Mouse (Mus musculus) right cerebral cortex, postnatal 10 days (tissue): ENCODE results near the gene Ace3.
A peak's percentile ranks its signal among the peaks of the same experiment; 100 is the strongest.

Source experiments
- DNase-seq, 2 experiments: peaks; one replicate each; pipeline ENCODE4 v3.0.0; 2021; ENCODE audit warnings: low spot score in 2 of 2

Gene Ace3

DNA sequence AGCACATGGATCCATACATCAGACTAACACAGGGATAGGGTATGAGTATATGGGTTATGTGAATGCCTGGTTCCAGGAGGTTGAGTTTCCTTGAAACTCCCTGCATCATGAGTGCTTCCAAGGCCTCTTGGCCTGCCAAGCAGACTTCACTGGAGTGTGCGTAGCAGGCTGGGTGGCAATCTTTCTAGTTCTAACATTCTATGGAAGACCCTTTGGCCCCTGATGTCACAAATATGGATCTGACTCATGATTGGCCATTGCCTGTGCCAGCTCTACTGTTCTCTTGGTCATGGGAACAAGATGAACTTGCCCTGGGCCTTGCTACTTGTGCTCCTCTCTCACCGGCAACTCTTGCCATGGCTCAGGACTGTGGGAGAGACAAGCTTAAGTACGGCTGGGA, at the start of gene Ace3:
Gene Ace3, plus strand, starts transcription at position 301 of the 400 bp plus-strand sequence.
- no peak for DNase-seq

GRCm38 (mm10) chr11:105944770-105945672, 49.5 kb upstream of the Ace3 start:
- DNase-seq: no peak

GRCm38 (mm10) chr11:105946694-105947154, 47.8 kb upstream of the Ace3 start:
- no peak for DNase-seq

- no peak for DNase-seq
These were observed 46.2 kb upstream of the Ace3 start for GRCm38 (mm10) chr11:105948255-105948654.

DNA sequence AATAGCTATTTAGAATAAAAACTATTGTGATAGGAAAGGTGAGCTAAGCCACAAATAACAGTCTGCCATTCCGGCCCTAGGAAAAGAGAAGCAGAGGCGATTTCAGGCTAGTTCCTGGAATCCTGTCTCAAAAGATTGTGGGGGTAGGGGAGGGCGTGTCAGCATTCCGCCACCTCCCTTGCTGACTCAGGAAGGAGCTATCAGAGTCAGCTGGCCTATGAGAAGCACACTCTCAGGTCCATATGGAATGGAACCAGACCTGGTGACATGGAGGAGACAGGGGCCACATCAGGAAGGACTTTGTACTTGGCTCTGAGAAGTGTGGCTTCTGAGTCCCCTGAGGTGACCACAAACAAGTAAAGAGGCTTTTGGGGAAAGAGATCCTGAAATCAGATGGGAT, 44.0 kb upstream of the Ace3 start:
- no peak for DNase-seq

DNA sequence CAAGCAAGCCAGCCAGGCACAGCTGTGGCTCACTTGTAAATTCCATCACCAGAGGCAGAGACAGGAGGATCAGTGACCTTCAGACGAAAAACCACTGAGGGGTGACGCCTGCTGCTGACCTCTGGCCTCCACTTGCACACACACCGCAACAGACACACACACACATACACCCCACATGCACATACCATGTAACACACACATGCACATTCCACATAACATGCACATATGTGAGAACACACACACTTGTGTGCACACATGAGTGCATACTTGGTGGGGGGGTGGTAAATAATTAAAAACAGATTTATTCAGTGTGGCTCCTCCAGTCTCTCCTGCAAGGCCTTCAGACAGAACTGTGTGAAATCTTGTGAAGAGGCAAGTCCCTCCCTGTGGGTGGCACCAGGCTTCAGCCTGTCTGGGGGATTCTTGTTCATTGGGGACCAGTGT, 42.9 kb upstream of the Ace3 start:
- no peak for DNase-seq

DNA sequence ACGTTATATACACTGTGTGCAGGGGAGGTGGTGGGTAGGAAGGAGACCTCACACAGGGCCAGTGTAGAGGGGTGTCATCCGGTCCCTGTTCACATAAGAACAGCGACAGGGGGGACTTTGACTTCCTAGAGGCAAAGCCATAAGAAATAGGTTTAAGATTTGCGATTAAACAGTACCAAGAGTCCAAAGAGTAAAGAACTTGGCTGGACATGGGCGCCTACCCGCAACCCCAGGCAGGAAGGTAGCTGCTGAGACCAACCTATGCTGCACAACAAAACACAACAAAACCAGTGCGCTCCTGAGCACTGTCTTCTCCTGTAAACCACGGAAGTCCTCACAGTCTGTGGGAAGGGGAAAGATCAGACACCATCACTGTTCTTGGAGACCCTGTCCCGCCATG, 42.4 kb upstream of the Ace3 start:
- DNase-seq: no peak

- no peak for DNase-seq
These were observed 41.5 kb upstream of the Ace3 start, which contains the start of gene Cyb561 for GRCm38 (mm10) chr11:105952911-105953386. Gene Cyb561, minus strand, starts transcription at chr11:105953336.

DNA sequence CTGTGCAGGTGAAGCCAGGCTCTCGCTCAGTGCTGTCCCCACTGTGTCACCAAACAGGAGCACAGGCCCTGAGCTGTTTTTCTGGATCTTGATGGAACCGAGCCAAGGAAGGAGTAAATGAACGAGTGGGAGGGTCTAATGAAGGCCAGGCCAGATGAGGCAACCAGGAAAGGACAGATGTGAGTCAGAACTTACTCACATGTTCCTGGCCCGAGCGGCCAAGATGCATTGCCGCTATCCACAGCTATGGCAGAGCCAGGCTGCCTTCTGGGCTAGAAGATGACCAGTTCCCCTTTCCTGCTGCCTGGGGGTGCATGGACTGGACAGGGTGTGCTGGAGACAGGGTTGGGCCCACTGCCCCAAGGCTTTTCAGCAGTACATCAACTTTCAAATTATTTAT, 41.1 kb upstream of the Ace3 start:
- DNase-seq: no peak

DNA sequence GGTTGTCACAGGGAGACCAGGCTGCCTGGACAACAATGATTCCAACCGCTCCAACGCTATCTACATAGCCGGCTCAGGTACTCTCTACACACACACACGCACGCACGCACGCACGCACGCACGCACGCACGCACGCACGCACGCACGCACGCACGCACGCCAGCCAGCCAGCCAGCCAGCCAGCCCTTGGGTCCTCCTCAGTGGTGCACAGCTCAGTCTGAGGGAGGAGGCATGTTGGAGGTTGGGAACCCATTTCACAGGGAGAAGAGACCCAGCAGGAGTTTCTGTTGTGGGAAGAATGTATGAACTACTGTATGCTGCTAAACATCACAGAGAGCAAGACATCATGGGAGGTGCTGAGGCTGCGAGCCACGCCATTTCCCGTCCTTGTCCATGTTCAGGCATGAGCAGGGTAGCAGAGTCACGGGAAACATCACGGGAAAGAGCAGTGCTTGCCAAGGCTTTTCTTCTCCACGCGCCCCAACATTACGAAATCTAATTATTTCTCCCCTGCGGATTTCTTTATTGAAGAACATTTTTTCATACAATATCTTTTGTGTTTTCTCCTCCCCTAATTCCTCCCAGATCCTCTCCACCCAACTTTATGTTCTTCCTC, 38.6 kb upstream of the Ace3 start:
- DNase-seq: no peak

- no peak for DNase-seq
These were observed 37.0 kb upstream of the Ace3 start for GRCm38 (mm10) chr11:105957501-105957900.

- no peak for DNase-seq
These were observed 35.9 kb upstream of the Ace3 start for GRCm38 (mm10) chr11:105958566-105958965.

DNA sequence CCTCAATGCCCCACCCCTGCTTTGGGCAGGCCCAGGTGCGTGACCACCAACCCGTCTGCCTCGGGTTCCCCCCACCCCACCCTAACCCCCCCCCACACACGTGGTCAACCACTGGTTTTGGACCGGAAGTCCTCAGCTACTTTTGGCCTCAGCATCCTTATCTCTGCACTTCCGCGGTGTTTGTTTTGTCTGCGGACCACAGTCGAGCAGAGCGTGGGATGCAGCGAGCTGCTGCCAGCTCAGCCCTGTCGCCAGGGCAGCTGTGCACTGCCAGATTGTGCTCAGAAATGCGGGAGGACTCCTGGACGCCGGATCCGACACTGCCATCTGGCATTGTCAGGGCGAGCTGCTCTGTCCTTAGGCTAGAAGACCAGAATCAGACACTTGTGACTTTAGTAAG, 35.1 kb upstream of the Ace3 start:
- peak; percentile 62 to 69 for DNase-seq

GRCm38 (mm10) chr11:105964691-105965090, 29.8 kb upstream of the Ace3 start:
- DNase-seq: no peak

DNA sequence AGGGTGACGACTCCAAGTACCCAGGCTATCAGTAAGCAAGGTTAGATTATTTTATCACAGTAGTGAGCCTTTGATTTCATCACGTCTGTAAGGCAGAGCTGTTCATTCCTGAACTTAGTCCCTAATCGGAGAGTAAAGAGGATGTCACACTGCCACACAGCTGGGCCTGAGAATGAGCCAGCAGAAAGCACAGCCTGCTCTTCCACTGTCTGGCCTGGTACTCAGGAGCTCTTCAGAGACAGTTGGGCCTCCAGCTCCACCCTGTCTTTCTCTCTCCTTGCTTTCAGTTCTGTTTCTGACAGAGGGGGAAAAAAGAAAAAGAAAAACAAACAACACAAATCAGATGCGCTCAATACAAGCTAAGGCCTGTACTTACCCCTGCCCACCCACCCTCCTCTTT, 28.2 kb upstream of the Ace3 start:
- no peak for DNase-seq

DNA sequence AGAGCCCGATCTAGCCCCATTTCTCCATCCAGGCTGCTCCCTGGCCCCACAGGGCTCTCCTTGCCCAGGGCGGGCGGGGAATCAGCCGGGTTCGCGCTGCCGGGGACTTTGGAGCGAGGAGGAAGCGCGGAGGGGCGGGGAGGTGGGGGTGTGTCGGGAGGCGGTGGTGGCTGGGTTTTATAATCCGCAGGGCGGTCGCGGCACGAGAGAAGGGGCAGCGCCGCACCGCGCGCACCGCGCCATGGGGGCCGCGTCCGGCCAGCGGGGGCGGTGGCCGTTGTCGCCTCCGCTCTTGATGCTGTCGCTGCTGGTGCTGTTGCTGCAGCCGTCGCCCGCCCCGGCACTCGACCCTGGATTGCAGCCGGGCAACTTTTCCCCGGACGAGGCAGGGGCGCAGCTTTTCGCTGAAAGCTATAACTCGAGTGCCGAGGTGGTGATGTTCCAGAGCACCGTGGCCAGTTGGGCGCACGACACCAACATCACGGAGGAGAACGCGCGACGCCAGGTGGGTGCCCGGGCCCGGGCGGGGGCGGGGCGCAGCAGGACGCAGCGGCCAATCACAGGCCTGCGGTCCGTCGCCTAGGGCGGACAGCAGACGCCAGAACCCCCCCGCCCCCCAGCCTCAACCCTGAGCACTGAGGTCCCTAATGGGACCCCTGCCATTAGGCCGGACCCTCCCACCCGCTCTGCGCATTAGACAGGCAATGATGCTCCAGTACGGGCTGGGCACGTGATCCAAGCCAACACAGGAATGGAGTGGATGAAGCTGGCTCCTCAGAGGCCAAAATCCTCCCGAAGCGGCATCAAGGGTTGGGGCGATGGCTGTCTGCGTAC, 26.5 kb upstream of the Ace3 start, which contains the start of gene Ace:
Gene Ace, plus strand, starts transcription at position 205 of the 834 bp plus-strand sequence.
- no peak for DNase-seq

DNA sequence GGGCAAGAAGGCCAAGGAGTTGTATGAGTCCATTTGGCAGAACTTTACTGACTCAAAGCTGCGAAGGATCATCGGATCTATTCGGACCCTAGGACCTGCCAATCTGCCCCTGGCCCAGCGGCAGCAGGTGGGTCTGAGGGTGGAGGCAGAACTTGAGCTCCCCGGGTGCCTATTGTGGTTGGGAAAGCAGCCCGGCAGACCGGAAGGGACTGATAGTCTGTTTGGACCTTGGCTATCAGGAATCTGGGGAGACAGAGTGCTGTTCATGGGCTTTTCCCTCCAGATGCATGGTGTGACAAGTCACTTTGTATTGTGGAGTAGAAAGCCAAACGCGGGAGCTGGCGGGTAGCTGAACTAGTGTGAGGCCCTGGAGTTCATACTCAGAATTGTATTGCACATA, 25.5 kb upstream of the Ace3 start:
- no peak for DNase-seq

- peak in 1 of 2 experiments; percentile 50 for DNase-seq
These were observed 25.0 kb upstream of the Ace3 start for GRCm38 (mm10) chr11:105969516-105969915.

GRCm38 (mm10) chr11:105974593-105974992, 19.9 kb upstream of the Ace3 start:
- DNase-seq: no peak

DNA sequence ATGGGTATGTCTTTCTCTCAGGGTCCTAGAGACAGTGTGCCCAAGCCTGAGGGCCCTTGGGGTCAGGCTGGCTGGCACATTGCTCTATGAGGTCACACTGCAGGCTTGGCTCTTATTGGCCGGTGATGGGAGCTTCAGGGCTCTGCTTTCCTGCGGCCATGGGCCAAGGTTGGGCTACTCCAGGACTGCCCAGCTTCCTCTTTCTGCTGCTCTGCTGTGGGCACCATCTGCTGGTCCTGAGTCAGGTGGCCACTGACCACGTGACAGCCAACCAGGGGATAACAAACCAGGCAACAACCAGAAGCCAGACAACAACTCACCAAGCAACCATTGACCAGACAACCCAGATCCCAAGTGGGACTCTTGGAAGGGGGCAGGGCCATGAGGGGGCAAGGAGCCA, 19.4 kb upstream of the Ace3 start:
- no peak for DNase-seq

DNA sequence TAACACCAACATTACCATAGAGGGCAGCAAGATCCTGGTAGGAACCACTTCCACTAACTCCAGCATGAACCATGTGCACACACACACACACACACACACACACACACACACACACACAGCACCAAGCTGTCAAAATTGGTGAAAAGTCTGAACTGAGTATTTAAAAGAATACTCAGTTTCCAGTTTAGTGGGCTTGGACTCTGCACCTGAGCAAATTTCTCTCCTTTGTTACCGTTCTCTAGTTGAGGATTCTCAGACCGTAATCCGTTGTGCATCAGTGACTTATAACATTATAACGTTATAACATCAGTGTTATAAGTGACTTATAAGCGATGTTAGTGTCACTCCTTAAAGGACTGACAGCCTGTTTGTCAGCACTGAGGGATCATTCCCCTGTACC, 18.8 kb upstream of the Ace3 start:
- DNase-seq: no peak

DNA sequence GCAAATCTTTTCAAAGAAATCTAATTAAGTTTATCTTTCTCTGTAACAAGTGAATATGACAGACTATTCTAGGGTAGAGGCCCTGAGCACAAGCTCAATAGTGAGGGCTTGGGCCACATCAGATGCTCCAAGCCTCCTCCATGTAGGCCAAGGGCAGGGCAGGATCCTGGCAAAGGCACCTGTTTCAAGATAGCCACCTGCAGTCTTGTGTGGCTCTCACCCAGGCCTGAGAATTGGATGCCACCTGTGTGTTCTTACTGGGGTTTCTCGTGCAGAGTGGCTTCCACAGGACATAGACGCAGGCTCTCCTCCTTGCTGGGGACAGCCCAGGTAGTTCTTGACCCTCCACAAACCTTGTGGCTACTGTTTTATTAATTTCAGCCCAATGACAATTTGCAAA, 16.2 kb upstream of the Ace3 start:
- no peak for DNase-seq
